Mouse (Mus musculus) heart, postnatal 10 days (tissue): Measurements from ENCODE around the gene Ankfy1. TPM values are rescaled to one million over a fixed set of nuclear protein-coding genes. Genes with fewer than 3 reads are reported as not detected.
"Not testable (repeated sequence)": the region's sequence is repeated elsewhere in the genome, so short reads cannot be mapped to it uniquely, and the experiment has no call there.

Experiments used
- DNase-seq, 2 experiments: peaks; one replicate each; pipeline ENCODE4 v3.0.0; 2021
- intact Hi-C: fragments of 180-260 bp; cut with DNase I; formaldehyde crosslinking; loops from one replicate; pipeline ENCODE4 v1.15.1; 2025
- total RNA-seq, 2 experiments: library from RNA; stranded (reverse); gene quantifications; 2 replicates each; pipeline ENCODE4 v1.2.3; 2021

Gene Ankfy1
- total RNA-seq, 2 experiments from 2014 or later, result 26.9 to 28.8 TPM

DNA sequence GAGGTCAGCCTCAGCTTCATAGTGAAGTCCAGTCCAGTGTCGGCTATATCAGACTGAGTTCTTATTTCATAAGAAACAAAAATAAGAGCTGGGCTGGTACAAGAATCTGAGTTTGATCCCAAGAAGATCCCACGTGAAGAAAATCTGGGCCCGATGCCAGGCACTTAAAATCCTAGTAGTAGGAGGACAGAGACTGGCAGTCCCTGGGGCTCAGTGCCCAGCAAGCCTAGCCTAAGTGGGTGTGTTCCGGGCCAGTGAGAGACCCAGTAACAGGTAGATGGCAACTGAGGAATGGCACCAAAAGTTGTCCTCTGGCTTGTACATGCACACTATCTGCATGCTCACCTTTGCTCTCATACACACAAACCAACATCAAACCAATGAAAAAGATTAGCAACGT lies 22.9 kb downstream of the Ankfy1 start:
- intact Hi-C loops, result no loop called here
- no peak for DNase-seq

- DNase-seq, result no peak
- intact Hi-C loops, result no loop called here
Measured at GRCm38 (mm10) chr11:72718161-72718560, 28.4 kb downstream of the Ankfy1 start.

DNA sequence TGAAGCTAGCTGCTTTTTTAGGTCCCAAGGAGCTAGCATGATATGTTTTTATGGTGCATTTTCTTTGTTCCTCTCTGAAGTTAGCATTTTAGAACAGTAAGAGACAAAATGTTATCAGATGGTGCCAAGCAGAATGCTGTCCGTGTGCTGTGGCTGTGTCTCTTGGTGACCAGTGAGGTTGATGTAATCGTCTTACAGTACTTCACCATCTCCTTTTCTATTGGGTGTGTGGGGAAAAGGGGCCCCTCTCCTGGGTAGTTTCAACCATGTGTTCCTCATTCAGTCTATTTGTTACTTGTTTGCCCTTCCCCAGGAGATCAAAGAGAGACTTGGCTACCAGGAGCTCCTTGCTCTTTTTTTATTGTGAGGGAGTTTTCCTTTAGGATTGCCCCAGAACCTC lies 33.4 kb downstream of the Ankfy1 start:
- intact Hi-C loops, result no loop called here
- no peak for DNase-seq

GRCm38 (mm10) chr11:72723871-72724270 lies 34.1 kb downstream of the Ankfy1 start:
- intact Hi-C loops, result loop anchor here (1.0 kb wide), 1 partner anchor 154 kb away; no protein-coding TSS in a partner anchor
- DNase-seq, result peak; percentile 42 to 47

DNA sequence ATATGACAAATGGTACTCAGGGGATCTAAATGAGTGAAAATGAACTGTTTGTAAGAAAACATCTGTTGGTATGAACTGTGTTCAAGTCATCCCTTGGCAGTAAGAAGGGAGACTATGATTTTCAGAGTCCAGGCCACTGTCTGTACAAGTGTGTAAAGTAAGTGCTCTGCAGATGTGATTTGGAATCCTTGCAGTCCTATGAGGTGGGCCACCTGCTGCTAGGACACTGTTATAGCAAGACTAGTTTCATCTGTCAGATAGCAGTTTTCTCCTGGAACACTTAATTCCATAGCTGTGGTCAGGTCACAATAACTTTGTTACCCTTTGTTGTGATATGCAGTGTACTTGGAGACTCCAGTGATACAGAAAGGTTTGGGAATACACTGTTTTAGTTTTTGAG lies 36.2 kb downstream of the Ankfy1 start:
- DNase-seq, result peak; percentile 19 to 23
- intact Hi-C loops, result loop anchor here (5.0 kb wide), 1 partner anchor 64 kb away; no protein-coding TSS in a partner anchor

DNA sequence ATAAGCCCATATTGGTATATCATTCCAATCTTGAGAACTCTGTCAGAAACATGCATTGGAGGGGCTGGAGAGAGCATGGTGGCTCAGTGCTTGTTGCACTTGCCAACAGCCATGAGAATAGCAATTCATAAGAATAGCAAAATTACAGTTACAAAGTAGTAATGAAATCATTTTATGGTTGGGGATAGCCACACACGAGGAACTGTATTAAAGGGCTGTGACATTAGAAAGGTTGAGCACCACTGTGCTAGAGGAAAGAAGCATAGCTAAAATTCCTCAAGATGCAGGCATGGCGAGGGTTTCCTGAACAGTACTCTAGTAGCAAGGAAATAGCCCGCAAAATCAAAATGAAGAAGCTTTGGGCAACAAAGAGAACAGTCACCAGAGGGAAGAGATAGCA lies 43.9 kb downstream of the Ankfy1 start:
- intact Hi-C loops, result no loop called here
- no peak for DNase-seq

DNA sequence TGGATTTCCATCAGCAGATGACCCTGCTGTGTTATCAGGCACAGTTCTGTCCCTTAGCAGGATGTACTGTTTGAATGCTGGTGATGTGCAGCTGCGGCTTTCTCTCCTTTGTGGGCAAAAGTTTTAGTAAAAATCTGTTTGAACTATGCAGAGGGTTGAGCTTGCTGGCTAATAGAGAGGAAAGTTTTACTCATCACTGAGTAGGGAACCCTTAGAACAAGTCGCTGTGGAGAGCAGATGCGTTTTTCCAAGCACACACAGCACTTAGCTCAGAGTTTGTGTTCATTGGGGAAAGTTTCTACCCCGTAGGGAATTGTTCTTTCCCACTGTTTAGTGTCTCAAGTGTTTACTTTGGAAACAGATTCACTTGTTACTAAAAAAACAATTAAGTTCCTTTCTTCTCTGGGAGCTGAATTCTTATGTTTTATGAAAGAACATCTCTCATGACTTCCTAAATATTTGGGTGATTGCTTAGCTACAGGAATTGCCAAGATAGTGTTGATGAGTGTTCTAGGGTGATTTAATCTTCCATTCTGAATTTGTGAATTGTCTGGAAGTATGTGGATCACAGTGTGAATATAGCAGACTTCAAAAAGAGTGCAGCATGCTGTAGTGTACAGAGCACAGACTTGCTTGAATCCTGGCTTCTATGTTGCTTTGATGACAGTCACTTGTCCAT lies 45.2 kb downstream of the Ankfy1 start:
- peak; percentile 42 to 53 for DNase-seq
- intact Hi-C loops, result no loop called here

GRCm38 (mm10) chr11:72735519-72735860 lies 45.7 kb downstream of the Ankfy1 start:
- intact Hi-C loops, result no loop called here
- no peak for DNase-seq

DNA sequence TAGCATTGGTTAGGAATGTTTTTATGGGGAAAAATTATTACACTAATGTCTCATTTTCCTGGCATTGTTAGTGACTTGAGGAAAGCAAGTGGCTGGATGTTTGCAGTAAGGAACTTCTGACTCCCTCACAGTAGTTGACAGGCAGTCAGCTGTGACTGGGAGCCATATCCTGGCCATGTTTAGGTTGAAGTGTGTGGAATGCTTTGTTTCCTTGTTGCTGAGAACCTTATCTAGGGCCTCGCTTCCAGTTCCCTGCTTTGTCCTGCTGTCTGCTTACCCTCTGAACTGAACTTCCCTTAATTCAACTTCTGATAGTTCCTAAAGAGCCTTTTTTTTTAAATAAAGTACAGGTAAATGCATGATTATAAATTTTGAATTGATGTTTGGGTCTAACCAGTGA lies 46.5 kb downstream of the Ankfy1 start:
- intact Hi-C loops, result no loop called here
- peak in 1 of 2 experiments; percentile 37 for DNase-seq

- intact Hi-C loops, result not testable (repeated sequence)
- peak in 1 of 2 experiments; percentile 9 for DNase-seq
Measured at GRCm38 (mm10) chr11:72737517-72737916, 47.7 kb downstream of the Ankfy1 start.

DNA sequence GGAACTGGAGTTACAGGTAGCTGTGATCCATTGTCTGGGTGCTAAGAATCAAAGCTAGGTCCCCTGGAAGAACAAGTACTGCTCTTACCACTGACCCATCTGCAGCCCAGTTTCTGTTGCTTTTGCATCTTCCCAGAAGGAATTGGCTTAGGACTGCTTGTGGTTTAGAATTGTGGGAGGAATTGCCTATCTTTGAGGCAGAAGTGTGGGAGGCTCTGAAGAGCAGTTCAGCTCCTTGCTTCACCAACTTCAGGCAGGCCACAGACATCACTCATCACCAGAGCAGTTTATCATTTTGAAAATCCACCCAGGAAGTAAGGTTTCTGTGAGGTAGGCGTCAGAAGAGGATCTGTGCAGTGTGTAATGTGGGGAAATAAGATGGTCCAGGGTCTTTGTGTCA lies 49.2 kb downstream of the Ankfy1 start:
- intact Hi-C loops, result no loop called here
- DNase-seq, result no peak

DNA sequence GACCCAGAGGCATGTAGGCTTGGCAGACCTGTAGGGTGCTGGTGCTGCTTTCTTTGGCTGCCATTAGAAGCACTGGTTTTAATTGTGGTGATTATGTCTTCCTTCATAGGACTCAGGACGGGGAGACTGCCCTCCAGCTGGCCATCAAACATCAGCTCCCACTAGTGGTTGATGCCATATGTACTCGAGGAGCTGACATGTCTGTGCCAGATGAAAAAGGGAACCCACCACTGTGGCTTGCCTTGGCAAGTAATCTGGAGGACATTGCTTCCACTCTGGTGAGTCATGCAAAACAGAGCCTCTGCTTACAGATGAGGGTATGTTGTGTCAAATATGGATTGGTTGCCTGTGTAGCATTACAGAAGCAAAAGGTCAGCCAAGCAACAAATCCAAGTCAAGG lies 62.1 kb downstream of the Ankfy1 start:
- intact Hi-C loops, result no loop called here
- DNase-seq, result peak; percentile 19 to 26

GRCm38 (mm10) chr11:72758316-72758715 lies 68.5 kb downstream of the Ankfy1 start:
- intact Hi-C loops, result no loop called here
- no peak for DNase-seq

DNA sequence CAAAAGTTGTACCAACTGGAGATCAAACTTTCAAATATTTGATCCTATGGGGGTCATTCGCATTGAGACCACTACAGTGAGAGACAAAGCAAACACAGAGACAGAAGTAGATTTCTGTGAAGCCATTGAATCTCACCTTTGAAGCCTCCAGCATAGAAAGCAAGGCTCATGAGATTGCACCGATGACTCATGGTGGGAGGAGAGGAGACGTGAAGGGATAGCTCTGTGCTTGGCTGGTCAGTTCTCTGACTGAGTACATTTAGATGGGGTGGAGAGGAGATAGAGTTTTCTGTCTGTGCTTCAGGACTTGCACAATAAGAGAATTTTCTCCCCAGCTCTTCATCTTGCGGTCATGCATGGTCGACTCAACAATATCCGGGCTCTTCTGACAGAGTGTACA lies 69.8 kb downstream of the Ankfy1 start:
- intact Hi-C loops, result no loop called here
- DNase-seq, result no peak

DNA sequence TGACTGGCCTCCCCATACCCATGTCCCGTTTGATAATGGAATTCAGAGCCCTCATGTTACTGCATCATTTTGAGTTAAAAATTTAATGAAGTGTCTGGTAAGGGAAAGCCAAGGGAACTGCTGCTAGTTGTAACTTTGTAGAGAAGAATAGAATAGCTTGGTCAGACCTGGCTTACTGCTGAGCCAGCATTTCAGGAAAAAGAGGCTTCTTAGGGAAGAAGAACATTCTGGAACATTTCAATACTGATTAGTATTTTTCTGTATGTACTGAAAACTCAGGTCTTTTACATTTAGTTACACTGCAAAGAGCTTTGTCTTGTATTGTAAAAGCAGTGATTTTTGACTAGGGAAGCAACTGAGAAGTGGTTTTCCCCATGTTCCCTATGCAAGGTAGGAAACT lies 71.0 kb downstream of the Ankfy1 start:
- intact Hi-C loops, result no loop called here

GRCm38 (mm10) chr11:72764270-72764669 lies 74.5 kb downstream of the Ankfy1 start:
- intact Hi-C loops, result no loop called here
- no peak for DNase-seq

More for the DNA sequence above, 71.0 kb downstream of the Ankfy1 start:
- DNase-seq, result no peak

DNA sequence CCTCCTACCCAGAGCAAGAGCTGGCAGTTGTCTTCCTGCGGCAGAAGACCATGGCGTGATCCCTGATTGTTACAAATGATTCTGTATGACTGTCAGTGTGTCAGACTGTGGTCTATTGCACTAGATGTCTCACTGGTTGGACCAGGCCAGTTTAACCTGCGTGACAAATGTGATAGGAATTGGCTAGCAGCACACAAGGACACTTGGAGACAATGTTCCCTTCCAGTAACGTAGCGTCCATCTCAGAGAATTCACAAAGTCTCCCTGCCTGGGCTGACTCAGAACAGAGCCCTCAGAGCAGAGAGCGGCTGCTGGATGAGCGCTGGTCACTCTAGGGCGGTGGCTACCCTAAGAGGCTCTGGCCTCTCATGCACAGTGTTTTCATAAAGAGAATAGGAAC lies 77.9 kb downstream of the Ankfy1 start:
- DNase-seq, result no peak
- intact Hi-C loops, result no loop called here

GRCm38 (mm10) chr11:72769061-72769460 lies 79.3 kb downstream of the Ankfy1 start:
- DNase-seq, result no peak
- intact Hi-C loops, result no loop called here

- no peak for DNase-seq
- intact Hi-C loops, result no loop called here
Measured at GRCm38 (mm10) chr11:72770324-72770723, 80.5 kb downstream of the Ankfy1 start.

DNA sequence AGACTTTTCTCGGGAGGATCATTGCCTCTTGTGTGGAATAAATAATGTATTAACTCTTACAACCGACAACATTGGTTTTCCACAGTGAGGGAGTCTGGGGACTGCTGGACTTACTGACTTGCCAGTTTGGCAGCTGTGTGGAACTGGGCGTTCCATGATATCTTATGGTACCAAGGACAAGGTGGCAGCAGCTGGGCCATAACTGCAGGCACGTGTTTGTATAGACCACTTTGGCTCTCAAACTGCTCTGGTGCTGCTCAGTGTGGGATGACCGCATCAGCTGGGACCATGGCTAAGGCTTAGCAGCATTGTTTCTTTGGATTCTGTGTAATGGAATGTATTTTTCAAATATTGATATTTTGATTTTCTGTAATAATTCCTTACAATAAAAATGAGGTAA lies 81.0 kb downstream of the Ankfy1 start:
- intact Hi-C loops, result no loop called here
- DNase-seq, result no peak

- intact Hi-C loops, result no loop called here
- DNase-seq, result no peak
Measured at GRCm38 (mm10) chr11:72771461-72771860, 81.7 kb downstream of the Ankfy1 start.

DNA sequence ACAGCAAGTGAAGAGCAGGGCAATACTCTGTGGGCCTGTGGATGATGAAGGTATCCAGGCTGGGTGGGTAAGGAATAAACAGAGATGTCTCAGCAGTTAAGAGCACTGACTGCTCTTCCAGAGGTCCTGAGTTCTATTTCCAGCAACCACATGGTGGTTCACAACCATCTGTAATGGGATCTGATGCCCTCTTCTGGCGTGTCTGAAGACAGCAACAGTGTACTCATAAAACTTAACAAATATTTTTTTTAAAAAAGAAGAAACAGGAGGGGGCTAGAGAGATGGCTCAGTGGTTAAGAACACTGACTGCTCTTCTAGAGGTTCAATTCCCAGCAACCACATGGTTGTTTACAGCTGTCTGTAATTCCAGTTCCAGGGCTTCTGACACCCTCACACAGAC lies 82.8 kb downstream of the Ankfy1 start:
- intact Hi-C loops, DNase-seq: not testable (repeated sequence)

- DNase-seq, result no peak
- intact Hi-C loops, result no loop called here
Measured at GRCm38 (mm10) chr11:72778957-72779356, 89.2 kb downstream of the Ankfy1 start.
